Mouse (Mus musculus) liver, embryonic 14.5 days (tissue): ENCODE measurements around the gene Ypel4. TPM values are rescaled to one million over a fixed set of nuclear protein-coding genes. Genes with fewer than 3 reads are reported as not detected.
A peak's percentile ranks its signal among the peaks of the same experiment; 100 is the strongest.

Experiments used
- ATAC-seq: fragments of 200-750 bp; cut with Nextera tagmentation; 2 replicates; pipeline ENCODE4 v1.8.0; 2017; ENCODE audit warnings: moderate number of reproducible peaks, mild to moderate bottlenecking, moderate library complexity; ENCODE audit not compliant: insufficient read depth
- DNase-seq, 3 experiments: peaks; one replicate each; pipeline ENCODE4 v3.0.0-alpha.2; 2012 to 2013; ENCODE audit warnings: low read depth in 3 of 3, low spot score in 3 of 3
- H3K27ac ChIP-seq: fragments of 300-500 bp; sonication (generic); 2 replicates; pipeline ENCODE4 v1.5.1; 2014; ENCODE audit warnings: moderate library complexity, mild to moderate bottlenecking, control low read depth, inconsistent platforms
- H3K27me3 ChIP-seq: fragments of 300-500 bp; sonication (generic); 2 replicates; pipeline ENCODE4 v1.6.1; 2014; ENCODE audit warnings: mild to moderate bottlenecking, low read length, moderate library complexity; ENCODE audit not compliant: control insufficient read depth, insufficient read depth
- H3K36me3 ChIP-seq: fragments of 300-500 bp; sonication (generic); replicated peaks from 2 replicates; pipeline ENCODE4 v1.6.1; 2014; ENCODE audit warnings: low read depth; ENCODE audit not compliant: control insufficient read depth, insufficient read depth
- H3K4me1 ChIP-seq, 2 experiments: fragments of 200-500 bp in 1 of 2; fragments of 300-500 bp in 1 of 2; sonication (generic) in 1 of 2; replicated peaks; 2 replicates each; pipeline ENCODE4 v1.6.1; 2012 to 2014; ENCODE audit warnings: antibody characterized with exemption in 1 of 2, inconsistent platforms in 1 of 2, low read length in 1 of 2; ENCODE audit not compliant: control insufficient read depth in 2 of 2, insufficient read depth in 2 of 2
- H3K4me2 ChIP-seq: fragments of 300-500 bp; sonication (generic); 2 replicates; pipeline ENCODE4 v1.6.1; 2014; ENCODE audit warnings: low read depth, mild to moderate bottlenecking, control low read depth, moderate library complexity
- H3K4me3 ChIP-seq, 2 experiments: fragments of 200-500 bp in 1 of 2; fragments of 300-500 bp in 1 of 2; sonication (generic) in 1 of 2; 2 replicates each; pipeline ENCODE4 v1.5.1; 2012 to 2014; ENCODE audit warnings: low read depth in 2 of 2, low read length in 2 of 2, mild to moderate bottlenecking in 2 of 2, control low read depth in 1 of 2, inconsistent platforms in 1 of 2, moderate library complexity in 1 of 2; ENCODE audit not compliant: insufficient read depth in 1 of 2
- H3K9ac ChIP-seq: fragments of 300-500 bp; sonication (generic); replicated peaks from 2 replicates; pipeline ENCODE4 v1.6.1; 2014; ENCODE audit warnings: mild to moderate bottlenecking, control low read depth, moderate library complexity
- H3K9me3 ChIP-seq: fragments of 300-500 bp; sonication (generic); 2 replicates; pipeline ENCODE4 v1.6.1; 2016; ENCODE audit warnings: low read length, mixed read lengths; ENCODE audit not compliant: control insufficient read depth
- CTCF ChIP-seq: IDR thresholded peaks from 2 replicates; pipeline ENCODE4 v1.5.1; 2016; ENCODE audit warnings: antibody characterized with exemption, low read depth, control low read depth
- EP300 ChIP-seq: IDR thresholded peaks from 2 replicates; pipeline ENCODE4 v1.6.1; 2016; ENCODE audit warnings: antibody characterized with exemption, low read depth
- WGBS: fragments of 180-500 bp; shearing (Covaris S2); extraction: QIAGEN DNeasy Blood & Tissue Kit; methylation state at CpG from one replicate; pipeline ENCODE4 v1.1.7; 2014; ENCODE audit not compliant: insufficient replicate concordance; 5-methylcytosine and 5-hydroxymethylcytosine counted together
- polyA plus RNA-seq, 2 experiments: library from polyadenylated mRNA; depleted of rRNA in 1 of 2; stranded (reverse) in 1 of 2; unstranded in 1 of 2; fragments of >200 nt; fragmentation: Nextera tagmentation in 1 of 2; extraction: Ambion mirVana in 1 of 2; gene quantifications; 2 replicates each; pipeline versions ENCODE4 v1.2.1 to v1.2.3; 2012 to 2014

Ypel4 gene
- polyA plus RNA-seq, 2 experiments: 53.4 to 145 TPM

- Histone ChIP-seq H3K27me3 (peaks cover 3% of the 10 kb centered on the region; the same call in 1 of the 2 replicates), H3K4me1 (peaks cover 8 to 38% of the 10 kb centered on the region in 2 experiments), H3K9ac (peak overlapping the region; percentile 82), H3K4me2 (peak overlapping the region; percentile 86), H3K9me3 (no peaks in the 10 kb centered on the region), H3K36me3 (peaks cover 19% of the 10 kb centered on the region), H3K27ac (peak overlapping the region; percentile 30), H3K4me3 (peak overlapping the region; percentile 72)
- WGBS: 5% methylated on average over 10 of the region's 10 CpGs
- DNase-seq (no peak), ATAC-seq (peak; percentile 34)
- TF ChIP-seq CTCF: no peak
- TF ChIP-seq EP300: no peak
Measured at GRCm38 (mm10) chr2:84744126-84744525, 10.3 kb downstream of the Ypel4 start.

GRCm38 (mm10) chr2:84750115-84750514 is 16.3 kb downstream of the Ypel4 start:
- H3K4me2 ChIP-seq: no peak overlapping the region
- H3K9me3 ChIP-seq: no peaks in the 10 kb centered on the region
- 51% methylated on average over 6 of the region's 6 CpGs for WGBS
- no peak for TF ChIP-seq CTCF
- no peak overlapping the region for H3K4me3 ChIP-seq
- H3K27ac ChIP-seq: no peak overlapping the region
- no peak overlapping the region for H3K9ac ChIP-seq
- ATAC-seq (no peak), DNase-seq (no peak)
- no peaks in the 10 kb centered on the region for H3K36me3 ChIP-seq
- H3K27me3 ChIP-seq: peaks cover 3% of the 10 kb centered on the region
- H3K4me1 ChIP-seq: peaks cover 0 to 9% of the 10 kb centered on the region in 2 experiments; a peak in 3 of 4 replicates

- no peak for DNase-seq
- Histone ChIP-seq H3K4me2 (no peak overlapping the region), H3K4me1 (peaks cover 0 to 4% of the 10 kb centered on the region in 2 experiments; a peak in 2 of 4 replicates), H3K27ac (no peak overlapping the region), H3K9me3 (no peaks in the 10 kb centered on the region), H3K4me3 (no peak overlapping the region), H3K36me3 (no peaks in the 10 kb centered on the region), H3K27me3 (no peaks in the 10 kb centered on the region; the same call in 1 of the 2 replicates), H3K9ac (no peak overlapping the region)
- TF ChIP-seq CTCF (no peak), EP300 (no peak)
- WGBS: 70% methylated on average over 5 of the region's 5 CpGs
- peak; percentile 22; the same call in 1 of the 2 replicates for ATAC-seq
Measured at GRCm38 (mm10) chr2:84756245-84756644, 22.4 kb downstream of the Ypel4 start.

GRCm38 (mm10) chr2:84757026-84757682 is 23.3 kb downstream of the Ypel4 start:
- H3K27ac ChIP-seq: no peak overlapping the region
- peaks cover 0 to 7% of the 10 kb centered on the region in 2 experiments; a peak in 2 of 4 replicates for H3K4me1 ChIP-seq
- ATAC-seq (no peak), DNase-seq (no peak)
- TF ChIP-seq CTCF (no peak), EP300 (no peak)
- WGBS: 51% methylated on average over 7 of the region's 7 CpGs
- H3K4me3 ChIP-seq: no peak overlapping the region
- no peaks in the 10 kb centered on the region for H3K9me3 ChIP-seq
- no peak overlapping the region for H3K4me2 ChIP-seq
- H3K27me3 ChIP-seq: no peaks in the 10 kb centered on the region; the same call in 1 of the 2 replicates
- no peak overlapping the region for H3K9ac ChIP-seq
- no peaks in the 10 kb centered on the region for H3K36me3 ChIP-seq

- DNase-seq (no peak), ATAC-seq (peak; percentile 58; the same call in 1 of the 2 replicates)
- no peak overlapping the region for H3K4me2 ChIP-seq
- H3K9me3 ChIP-seq: no peaks in the 10 kb centered on the region
- no peaks in the 10 kb centered on the region for H3K27me3 ChIP-seq
- TF ChIP-seq EP300 (no peak), CTCF (peak; percentile 80)
- WGBS: 0% methylated on average over 2 of the region's 2 CpGs
- H3K36me3 ChIP-seq: no peaks in the 10 kb centered on the region
- no peak overlapping the region for H3K9ac ChIP-seq
- no peak overlapping the region for H3K4me3 ChIP-seq
- no peak overlapping the region for H3K27ac ChIP-seq
- H3K4me1 ChIP-seq: peaks cover 0 to 7% of the 10 kb centered on the region in 2 experiments; a peak in 2 of 4 replicates
Measured at GRCm38 (mm10) chr2:84758542-84759127, 24.8 kb downstream of the Ypel4 start.
